Mouse (Mus musculus) cerebellum, postnatal 4 days (tissue): ENCODE data around the gene Olfr31.

Experiments
- DNase-seq, 2 experiments: peaks; one replicate each; pipeline ENCODE4 v3.0.0; 2022; ENCODE audit warnings: low spot score in 2 of 2, mixed read lengths in 1 of 2

The Olfr31 gene

DNA sequence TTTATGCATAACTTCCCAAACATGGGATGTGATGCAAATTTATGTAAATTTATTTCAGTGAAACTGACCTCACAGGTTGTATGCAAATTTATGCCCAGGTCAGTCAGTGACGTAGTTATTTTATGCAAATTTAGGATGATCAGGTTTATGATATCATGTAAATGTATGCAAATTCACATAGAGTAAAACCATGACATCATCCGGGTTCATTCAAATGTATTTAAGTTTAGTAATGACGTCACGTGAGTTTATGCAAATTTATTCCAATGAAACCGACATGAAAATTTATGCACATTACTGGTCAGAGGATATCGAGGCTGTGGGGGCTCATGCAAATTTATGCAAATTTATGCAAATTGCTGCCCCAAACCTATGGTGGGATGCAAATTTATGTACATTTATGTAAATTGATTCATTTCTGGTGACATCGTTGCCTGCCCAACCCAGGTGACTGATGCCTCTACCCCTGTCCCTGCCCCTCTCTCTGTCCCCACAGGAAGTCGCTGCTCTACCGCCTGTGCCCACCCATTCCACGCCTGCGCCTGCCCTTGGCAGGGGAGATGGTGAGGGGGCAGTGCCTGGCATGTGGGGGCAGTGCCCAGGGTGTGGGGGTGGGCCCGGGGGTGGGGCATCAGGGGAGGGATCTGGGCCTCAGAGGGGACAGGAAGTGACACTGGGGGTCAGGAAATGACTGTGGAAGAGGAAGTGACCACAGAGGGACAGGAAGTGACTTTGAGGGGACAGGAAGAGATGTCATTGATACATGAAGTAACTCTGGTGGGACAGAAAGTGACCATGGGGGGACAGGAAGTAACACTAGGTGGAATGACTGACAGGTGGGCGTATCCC is 32.1 kb downstream of the Olfr31 start:
- no peak for DNase-seq

- DNase-seq, result no peak
Observed at GRCm38 (mm10) chr14:14355360-14355646, 32.7 kb downstream of the Olfr31 start.
